Mouse (Mus musculus) limb, embryonic 11.5 days (tissue): ENCODE measurements around the gene Supt20. TPM values are rescaled to one million over a fixed set of nuclear protein-coding genes. Genes with fewer than 3 reads are reported as not detected.
"Not testable (repeated sequence)": the region's sequence is repeated elsewhere in the genome, so short reads cannot be mapped to it uniquely, and the experiment has no call there.

Experiments used
- ATAC-seq: fragments of 200-750 bp; cut with Nextera tagmentation; 2 replicates; pipeline ENCODE4 v1.8.0; 2017; ENCODE audit warnings: low read depth; ENCODE audit not compliant: insufficient number of reproducible peaks, low FRiP score, low TSS enrichment
- DNase-seq: peaks from one replicate; pipeline ENCODE4 v3.0.0-alpha.2; 2015; ENCODE audit warnings: low spot score
- H3K27ac ChIP-seq: fragments of 300-500 bp; sonication (generic); replicated peaks from 2 replicates; pipeline ENCODE4 v1.5.1; 2014; ENCODE audit warnings: low read depth, mild to moderate bottlenecking, low read length
- H3K27me3 ChIP-seq: fragments of 300-500 bp; sonication (generic); 2 replicates; pipeline ENCODE4 v1.6.1; 2014; ENCODE audit warnings: mild to moderate bottlenecking, low read length, mixed read lengths; ENCODE audit not compliant: control insufficient read depth, insufficient read depth
- H3K36me3 ChIP-seq: fragments of 300-500 bp; sonication (generic); 2 replicates; pipeline ENCODE4 v1.6.1; 2014; ENCODE audit warnings: mild to moderate bottlenecking, low read length, moderate library complexity, mixed read lengths; ENCODE audit not compliant: control insufficient read depth, insufficient read depth
- H3K4me1 ChIP-seq: fragments of 300-500 bp; sonication (generic); 2 replicates; pipeline ENCODE4 v1.6.1; 2014; ENCODE audit warnings: low read length, mixed read lengths; ENCODE audit not compliant: control insufficient read depth, insufficient read depth
- H3K4me2 ChIP-seq: fragments of 300-500 bp; sonication (generic); 2 replicates; pipeline ENCODE4 v1.6.1; 2014; ENCODE audit warnings: low read depth, mild to moderate bottlenecking, moderate library complexity; ENCODE audit not compliant: severe bottlenecking
- H3K4me3 ChIP-seq: fragments of 300-500 bp; sonication (generic); 2 replicates; pipeline ENCODE4 v1.5.1; 2014; ENCODE audit warnings: low read depth, low read length
- H3K9ac ChIP-seq: fragments of 300-500 bp; sonication (generic); 2 replicates; pipeline ENCODE4 v1.6.1; 2014; ENCODE audit warnings: mild to moderate bottlenecking, low read length
- H3K9me3 ChIP-seq: fragments of 300-500 bp; sonication (generic); 2 replicates; pipeline ENCODE4 v1.6.1; 2016; ENCODE audit warnings: low read length; ENCODE audit not compliant: control insufficient read depth
- WGBS: fragments of 180-500 bp; shearing (Covaris S2); extraction: QIAGEN DNeasy Blood & Tissue Kit; methylation state at CpG from one replicate; pipeline ENCODE4 v1.1.7; 2014; 5-methylcytosine and 5-hydroxymethylcytosine counted together
- polyA plus RNA-seq: library from polyadenylated mRNA; unstranded; fragments of >200 nt; fragmentation: Nextera tagmentation; extraction: Ambion mirVana; gene quantifications from 2 replicates; pipeline ENCODE4 v1.2.1, GENCODE M21; 2014

Gene Supt20
- polyA plus RNA-seq, 1 experiment from 2014 or later = 127 TPM

DNA sequence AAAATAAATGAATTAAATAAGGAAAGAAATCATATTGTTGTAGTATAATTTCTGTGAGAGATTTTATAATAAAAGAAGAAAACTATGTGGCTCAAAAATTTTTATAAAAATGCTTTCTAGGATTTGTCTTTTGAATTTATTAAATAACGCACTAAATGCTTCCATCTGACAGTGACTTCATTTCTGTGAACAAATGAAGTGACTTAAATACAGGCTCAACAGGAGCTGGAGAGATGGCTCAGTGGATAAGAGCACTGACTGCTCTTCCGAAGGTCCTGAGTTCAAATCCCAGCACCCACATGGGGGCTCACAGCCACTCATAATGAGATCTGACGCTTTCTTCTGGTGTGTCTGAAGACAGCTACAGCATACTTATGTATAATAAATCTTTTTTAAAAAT, 7.4 kb upstream of the Supt20 start:
- DNase-seq = no peak
- Histone ChIP-seq H3K4me3 (no peak overlapping the region), H3K4me2 (no peak overlapping the region), H3K9ac (no peak overlapping the region), H3K4me1 (no peaks in the 10 kb centered on the region), H3K36me3 (no peaks in the 10 kb centered on the region), H3K27ac (no peak overlapping the region), H3K9me3 (no peaks in the 10 kb centered on the region), H3K27me3 (no peaks in the 10 kb centered on the region)
- WGBS = 93% methylated on average over 3 of the region's 3 CpGs
- no peak for ATAC-seq

DNA sequence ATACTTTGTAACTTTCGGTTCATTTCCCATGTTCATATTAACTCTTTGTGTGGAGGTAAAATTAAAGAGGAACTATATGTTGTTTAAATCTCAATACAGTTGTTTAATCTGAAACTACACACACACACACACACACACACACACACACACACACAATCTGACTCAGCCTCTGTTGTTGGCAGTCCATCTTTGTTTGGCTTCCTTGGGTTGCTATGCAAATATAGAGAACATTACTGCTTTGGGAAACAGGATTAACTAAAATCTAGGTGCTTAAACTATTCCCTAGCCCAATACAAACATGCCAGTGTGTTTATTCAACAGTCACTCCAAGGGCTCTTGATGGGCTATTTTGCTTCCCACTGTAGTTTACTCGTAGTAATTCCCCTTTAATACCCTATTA, 5.4 kb upstream of the Supt20 start:
- WGBS = 68% methylated on average over 2 of the region's 2 CpGs

DNA sequence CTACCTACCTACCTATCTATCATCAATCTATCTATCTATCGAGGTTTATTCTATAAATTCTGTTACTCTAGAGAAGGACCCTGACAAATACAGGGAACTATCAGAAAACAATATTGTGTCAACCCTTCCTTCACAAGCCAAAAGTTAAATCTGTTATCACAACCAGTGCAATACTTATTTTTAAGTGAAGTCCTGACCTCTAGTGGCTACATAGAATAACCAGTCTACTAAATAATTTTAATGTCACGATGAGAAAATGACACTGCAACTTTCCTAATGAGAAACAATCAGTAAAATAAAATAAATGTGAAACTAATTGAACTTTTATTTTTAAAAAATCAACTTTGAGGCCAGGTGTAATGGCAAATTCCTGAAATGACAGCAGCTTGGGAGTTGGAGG, 3.5 kb upstream of the Supt20 start:
- 54% methylated on average over 2 of the region's 2 CpGs for WGBS
- ATAC-seq (no peak), DNase-seq (no peak)
- Histone ChIP-seq H3K4me3 (no peak overlapping the region), H3K27ac (no peak overlapping the region), H3K4me1 (no peaks in the 10 kb centered on the region), H3K27me3 (no peaks in the 10 kb centered on the region), H3K9me3 (no peaks in the 10 kb centered on the region), H3K36me3 (no peaks in the 10 kb centered on the region), H3K9ac (no peak overlapping the region), H3K4me2 (no peak overlapping the region)

More for the DNA sequence above, 5.4 kb upstream of the Supt20 start:
- no peak overlapping the region for H3K4me3 ChIP-seq
- no peaks in the 10 kb centered on the region for H3K36me3 ChIP-seq
- no peaks in the 10 kb centered on the region for H3K4me1 ChIP-seq
- no peak for DNase-seq
- no peaks in the 10 kb centered on the region for H3K9me3 ChIP-seq
- H3K27ac ChIP-seq = no peak overlapping the region
- ATAC-seq = no peak
- H3K4me2 ChIP-seq = no peak overlapping the region
- no peak overlapping the region for H3K9ac ChIP-seq
- no peaks in the 10 kb centered on the region for H3K27me3 ChIP-seq

DNA sequence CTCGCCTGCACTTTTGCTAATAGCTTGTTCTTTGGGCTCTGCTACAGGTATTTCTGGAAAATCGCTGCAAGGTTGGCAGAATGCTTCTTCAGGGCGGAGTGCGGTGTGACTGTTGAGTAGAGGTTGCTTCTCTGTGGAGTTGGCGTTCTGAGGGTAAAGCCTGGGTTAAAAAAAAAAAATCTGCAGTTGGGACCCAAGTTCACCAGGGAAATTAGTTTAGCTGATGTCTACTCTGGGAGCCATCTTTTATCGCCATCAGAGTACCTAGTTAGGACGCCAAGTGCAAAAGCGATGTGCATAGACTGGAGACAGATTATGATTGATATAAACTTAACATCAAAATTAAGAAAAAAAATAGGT, 429 bp downstream of the Supt20 start:
- ATAC-seq (no peak), DNase-seq (no peak)
- Histone ChIP-seq H3K9me3 (no peaks in the 10 kb centered on the region), H3K4me2 (peak overlapping the region; percentile 55), H3K27ac (0 out of 2 replicates have a peak overlapping the region, but pooled peaks have one; percentile 39), H3K4me3 (peak overlapping the region; percentile 75), H3K4me1 (no peaks in the 10 kb centered on the region), H3K36me3 (no peaks in the 10 kb centered on the region; the same call in 1 of the 2 replicates), H3K27me3 (no peaks in the 10 kb centered on the region), H3K9ac (peak overlapping the region; percentile 71)
- under 1% methylated on average over 8 of the region's 8 CpGs for WGBS

DNA sequence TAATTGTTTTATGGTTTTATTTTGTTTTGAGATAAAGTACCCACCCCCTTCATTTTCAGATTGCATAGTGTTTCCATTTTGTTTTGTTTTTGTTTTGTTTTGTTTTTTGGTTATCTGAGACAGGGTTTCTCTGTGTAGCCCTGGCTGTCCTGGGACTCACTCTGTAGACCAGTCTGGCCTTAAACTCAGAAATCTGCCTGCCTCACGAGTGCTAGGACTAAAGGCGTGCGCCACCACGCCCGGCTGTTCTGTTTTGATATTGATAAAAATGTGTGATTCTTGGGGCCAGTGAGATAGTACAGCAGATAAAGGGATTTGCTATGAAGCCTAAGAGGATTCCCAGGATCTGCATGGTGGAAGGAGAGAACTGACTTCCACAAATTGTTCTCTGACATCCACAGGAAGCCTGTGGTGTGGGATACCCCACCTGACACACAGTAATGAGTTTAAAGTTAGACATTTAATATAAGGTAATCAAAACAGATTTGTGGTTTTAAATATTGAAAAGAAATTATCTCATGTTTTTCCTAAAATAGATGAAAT, 7.2 kb downstream of the Supt20 start:
- Histone ChIP-seq H3K9me3 (no peaks in the 10 kb centered on the region), H3K9ac (no peak overlapping the region), H3K27ac (no peak overlapping the region), H3K27me3 (no peaks in the 10 kb centered on the region), H3K36me3 (peaks cover 15% of the 10 kb centered on the region), H3K4me1 (no peaks in the 10 kb centered on the region), H3K4me3 (no peak overlapping the region), H3K4me2 (no peak overlapping the region)
- 89% methylated on average over 5 of the region's 5 CpGs for WGBS
- DNase-seq (no peak), ATAC-seq (no peak)

DNA sequence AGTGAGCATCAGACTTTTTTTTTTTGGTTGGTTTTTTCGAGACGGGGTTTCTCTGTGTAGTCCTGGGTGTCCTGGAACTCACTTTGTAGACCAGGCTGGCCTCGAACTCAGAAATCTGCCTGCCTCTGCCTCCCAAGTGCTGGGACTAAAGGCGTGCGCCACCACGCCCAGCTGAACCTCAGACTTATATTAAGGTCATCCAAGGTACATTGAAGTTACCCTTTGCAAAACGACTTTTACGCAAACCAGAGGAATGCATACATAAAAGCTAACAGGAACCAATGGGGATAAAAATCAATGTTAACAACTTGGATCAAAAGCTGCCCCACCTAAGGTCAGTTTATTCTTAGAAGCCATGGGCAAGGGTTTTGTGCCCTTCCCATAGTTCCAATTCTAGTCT, 11.5 kb downstream of the Supt20 start:
- H3K4me1 ChIP-seq, DNase-seq, H3K9ac ChIP-seq, H3K27me3 ChIP-seq, H3K27ac ChIP-seq, H3K4me2 ChIP-seq, ATAC-seq, H3K4me3 ChIP-seq, H3K9me3 ChIP-seq: not testable (repeated sequence)
- 92% methylated on average over 8 of the region's 8 CpGs for WGBS
- H3K36me3 ChIP-seq = peaks cover 22% of the 10 kb centered on the region

DNA sequence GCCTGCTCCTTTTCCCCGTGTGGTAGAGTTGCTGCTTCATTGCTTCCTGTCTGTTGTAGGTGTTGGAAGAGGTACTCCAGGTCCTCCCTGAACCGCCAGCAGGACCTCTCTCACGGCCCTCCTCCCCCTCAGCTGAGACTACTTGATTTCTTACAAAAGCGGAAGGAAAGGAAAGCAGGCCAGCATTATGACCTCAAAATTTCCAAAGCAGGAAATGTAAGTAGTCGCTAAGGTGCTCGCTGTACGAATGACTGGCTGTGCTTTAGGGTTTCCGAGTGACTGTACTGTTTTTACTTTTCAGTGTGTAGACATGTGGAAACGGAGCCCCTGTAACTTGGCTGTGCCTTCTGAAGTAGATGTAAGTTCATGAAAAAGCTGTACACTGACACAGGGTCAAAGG, 16.4 kb downstream of the Supt20 start:
- Histone ChIP-seq H3K4me2 (no peak overlapping the region), H3K27me3 (no peaks in the 10 kb centered on the region), H3K9ac (no peak overlapping the region), H3K27ac (no peak overlapping the region), H3K36me3 (peaks cover 14% of the 10 kb centered on the region), H3K4me1 (no peaks in the 10 kb centered on the region), H3K4me3 (no peak overlapping the region), H3K9me3 (no peaks in the 10 kb centered on the region)
- DNase-seq (no peak), ATAC-seq (no peak)
- WGBS = 82% methylated on average over 9 of the region's 9 CpGs

DNA sequence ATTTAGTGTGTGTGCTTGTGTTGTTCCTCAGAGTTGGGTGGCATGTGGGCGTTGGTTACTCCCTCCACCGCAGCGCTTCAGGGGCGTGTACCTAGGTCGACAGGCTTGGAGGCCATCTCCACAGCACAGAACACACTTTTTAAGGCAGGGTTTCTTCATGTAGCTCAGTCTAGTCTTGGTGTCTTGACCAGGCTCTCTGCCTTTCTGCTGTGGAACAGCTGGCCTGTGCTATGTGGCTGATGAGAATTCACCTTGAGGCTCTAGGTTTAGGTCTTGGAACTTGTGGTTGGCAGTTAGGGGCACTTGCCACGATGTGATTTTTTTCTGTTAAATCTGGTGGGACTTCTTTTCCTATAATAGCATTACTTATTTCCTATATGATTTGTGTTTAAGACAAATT, 21.6 kb downstream of the Supt20 start, which contains the start of gene Gm21958:
Gm21958 (minus strand) TSS at position 101 of the 400 bp plus-strand sequence.
- H3K27me3 ChIP-seq = no peaks in the 10 kb centered on the region
- H3K9ac ChIP-seq = no peak within 1 kb of the TSS
- no peaks in the 10 kb centered on the region for H3K4me1 ChIP-seq
- peaks cover 23% of the 10 kb centered on the region for H3K36me3 ChIP-seq
- DNase-seq (no peak), ATAC-seq (no peak)
- H3K4me3 ChIP-seq = no peak within 1 kb of the TSS
- no peak within 1 kb of the TSS for H3K4me2 ChIP-seq
- no peaks in the 10 kb centered on the region for H3K9me3 ChIP-seq
- 92% methylated on average over 6 of the region's 6 CpGs for WGBS
- H3K27ac ChIP-seq = no peak within 1 kb of the TSS

DNA sequence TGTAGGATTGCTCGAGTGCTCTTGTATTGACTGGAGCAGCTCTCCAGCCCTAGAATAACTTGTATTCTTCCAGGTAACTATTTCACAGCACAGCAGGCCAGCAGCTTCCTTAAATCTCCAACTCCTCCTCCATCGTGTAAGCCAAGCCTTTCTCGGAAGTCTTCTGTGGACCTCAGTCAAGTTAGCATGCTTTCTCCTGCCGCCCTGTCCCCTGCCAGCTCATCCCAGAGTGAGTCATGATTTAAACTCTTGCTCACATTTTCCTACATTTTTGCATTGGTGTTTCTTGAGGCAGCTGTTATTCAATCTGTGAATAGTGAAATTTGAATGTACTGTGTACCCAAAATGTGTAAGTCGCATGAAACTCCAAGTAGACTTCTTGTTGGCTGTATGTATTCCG, 22.9 kb downstream of the Supt20 start:
- Histone ChIP-seq H3K4me2 (no peak overlapping the region), H3K9me3 (no peaks in the 10 kb centered on the region), H3K4me3 (no peak overlapping the region), H3K27ac (no peak overlapping the region), H3K9ac (no peak overlapping the region), H3K36me3 (peaks cover 23% of the 10 kb centered on the region), H3K27me3 (no peaks in the 10 kb centered on the region), H3K4me1 (no peaks in the 10 kb centered on the region)
- DNase-seq = no peak
- ATAC-seq = no peak
- WGBS = 94% methylated on average over 6 of the region's 6 CpGs
